Mouse (Mus musculus) intestine, postnatal 0 days (tissue): ENCODE results near the gene Golph3. TPM values are rescaled to one million over a fixed set of nuclear protein-coding genes. Genes with fewer than 3 reads are reported as not detected.

Experiments
- ATAC-seq: fragments of 200-750 bp; cut with Nextera tagmentation; 2 replicates; pipeline ENCODE4 v1.8.0; 2017; ENCODE audit warnings: mild to moderate bottlenecking, moderate TSS enrichment, moderate library complexity
- H3K27ac ChIP-seq: fragments of 300-500 bp; sonication (generic); 2 replicates; pipeline ENCODE4 v1.5.1; 2014; ENCODE audit warnings: mild to moderate bottlenecking, low read depth, low read length, moderate library complexity
- H3K27me3 ChIP-seq: fragments of 300-500 bp; sonication (generic); replicated peaks from 2 replicates; pipeline ENCODE4 v1.6.1; 2014; ENCODE audit warnings: low read length, mixed read lengths; ENCODE audit not compliant: control insufficient read depth, insufficient read depth
- H3K36me3 ChIP-seq: fragments of 300-500 bp; sonication (generic); 2 replicates; pipeline ENCODE4 v1.6.1; 2014; ENCODE audit warnings: mild to moderate bottlenecking, moderate library complexity; ENCODE audit not compliant: control insufficient read depth, insufficient read depth
- H3K4me1 ChIP-seq: fragments of 300-500 bp; sonication (generic); replicated peaks from 2 replicates; pipeline ENCODE4 v1.6.1; 2014; ENCODE audit warnings: antibody characterized with exemption, low read length, mixed read lengths; ENCODE audit not compliant: control insufficient read depth, insufficient read depth
- H3K4me2 ChIP-seq: fragments of 300-500 bp; sonication (generic); replicated peaks from 2 replicates; pipeline ENCODE4 v1.6.1; 2014; ENCODE audit warnings: low read depth, mild to moderate bottlenecking, moderate library complexity
- H3K4me3 ChIP-seq: fragments of 300-500 bp; sonication (generic); 2 replicates; pipeline ENCODE4 v1.5.1; 2014; ENCODE audit warnings: low read depth, low read length
- H3K9ac ChIP-seq: fragments of 300-500 bp; sonication (generic); 2 replicates; pipeline ENCODE4 v1.6.1; 2014; ENCODE audit warnings: mild to moderate bottlenecking, low read depth, low read length
- H3K9me3 ChIP-seq: fragments of 300-500 bp; sonication (generic); 2 replicates; pipeline ENCODE4 v1.6.1; 2016; ENCODE audit warnings: mixed run types; ENCODE audit not compliant: control insufficient read depth
- CTCF ChIP-seq: sonication (generic); IDR thresholded peaks from 2 replicates; pipeline ENCODE4 v1.5.1; 2016; ENCODE audit warnings: low read depth, mild to moderate bottlenecking, control low read depth, antibody characterized with exemption, moderate library complexity
- WGBS: fragments of 180-500 bp; shearing (Covaris S2); extraction: QIAGEN DNeasy Blood & Tissue Kit; methylation state at CpG from one replicate; pipeline ENCODE4 v1.1.7; 2014; 5-methylcytosine and 5-hydroxymethylcytosine counted together
- polyA plus RNA-seq: library from polyadenylated mRNA; unstranded; fragments of >200 nt; fragmentation: Nextera tagmentation; extraction: Ambion mirVana; gene quantifications from 2 replicates; pipeline ENCODE4 v1.2.1, GENCODE M21; 2015

Gene Golph3
- polyA plus RNA-seq, 1 experiment from 2014 or later, result 70.0 TPM

DNA sequence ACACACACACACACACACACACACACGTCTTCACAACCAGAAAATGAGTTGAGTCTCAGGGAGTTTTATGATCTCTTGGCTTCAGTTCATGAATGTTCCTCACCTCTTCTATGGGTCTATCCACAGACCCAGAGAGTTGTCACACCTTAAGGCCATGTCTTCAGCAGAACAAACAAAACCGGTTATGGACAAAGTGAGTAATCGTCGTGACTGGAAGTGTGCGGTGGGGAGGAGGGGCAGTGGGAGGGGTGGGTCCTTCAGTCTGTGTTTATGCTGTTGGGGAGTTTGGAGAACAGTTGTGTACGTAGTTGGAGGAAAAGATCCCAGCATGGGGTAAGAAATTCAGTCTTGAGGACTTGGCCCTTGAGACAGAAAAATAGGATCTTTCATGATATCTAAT is 75.8 kb downstream of the Golph3 start:
- no peak for ATAC-seq
- Histone ChIP-seq H3K27ac (no peak overlapping the region), H3K4me1 (no peaks in the 10 kb centered on the region), H3K9ac (no peak overlapping the region), H3K9me3 (no peaks in the 10 kb centered on the region), H3K27me3 (no peaks in the 10 kb centered on the region), H3K4me2 (no peak overlapping the region), H3K36me3 (peaks cover 39% of the 10 kb centered on the region), H3K4me3 (no peak overlapping the region)
- WGBS, result 54% methylated on average over 6 of the region's 6 CpGs
- TF ChIP-seq CTCF, result no peak

Other genes with a start within 250 kb of the Golph3 start
- gene Zfr, start 203.6 kb upstream of the Golph3 start, polyA plus RNA-seq, result 47.9 and 52.1 TPM in 2 replicates
- 6.6 and 7.0 TPM in 2 replicates for gene Mtmr12, start 116.4 kb upstream of the Golph3 start, polyA plus RNA-seq
- 6.5 and 6.9 TPM in 2 replicates for gene 1810049J17Rik, start 449 bp downstream of the Golph3 start, polyA plus RNA-seq